Mouse (Mus musculus): ENCODE measurements around the gene Gm10644.
A peak's percentile ranks its signal among the peaks of the same experiment; 100 is the strongest.

The Gm10644 gene

GRCm38 (mm10) chr8:83980845-83981244 lies 25.8 kb upstream of the Gm10644 start:
- DNase-seq (ENCODE audit: low spot score in 2 of 2) = no peak

GRCm38 (mm10) chr8:83980250-83980649 lies 25.2 kb upstream of the Gm10644 start:
- DNase-seq (ENCODE audit: low spot score in 2 of 2) = no peak

GRCm38 (mm10) chr8:83978200-83978599 lies 23.2 kb upstream of the Gm10644 start:
- DNase-seq (ENCODE audit: low spot score in 2 of 2) = no peak

GRCm38 (mm10) chr8:83977646-83978045 lies 22.6 kb upstream of the Gm10644 start:
- no peak for DNase-seq (ENCODE audit: low spot score in 2 of 2)

GRCm38 (mm10) chr8:83976779-83977350 lies 21.9 kb upstream of the Gm10644 start:
- DNase-seq (ENCODE audit: low spot score in 2 of 2) = no peak

- peak in 1 of 2 experiments; percentile 26 for DNase-seq (ENCODE audit: low spot score in 2 of 2)
These were observed 21.2 kb upstream of the Gm10644 start for GRCm38 (mm10) chr8:83976101-83976630.

GRCm38 (mm10) chr8:83974521-83974920 lies 19.5 kb upstream of the Gm10644 start:
- DNase-seq (ENCODE audit: low spot score in 2 of 2) = no peak

GRCm38 (mm10) chr8:83973161-83974031 lies 18.4 kb upstream of the Gm10644 start:
- no peak for DNase-seq (ENCODE audit: low spot score in 2 of 2)

- DNase-seq (ENCODE audit: low spot score in 2 of 2) = peak; percentile 94 to 95
These were observed 17.4 kb upstream of the Gm10644 start, which contains the start of gene Prkaca for GRCm38 (mm10) chr8:83972150-83973120. Gene Prkaca (plus strand): TSS chr8:83972993.

- no peak for DNase-seq (ENCODE audit: low spot score in 2 of 2)
These were observed 16.7 kb upstream of the Gm10644 start for GRCm38 (mm10) chr8:83971661-83972060.

GRCm38 (mm10) chr8:83971121-83971520 lies 16.1 kb upstream of the Gm10644 start:
- no peak for DNase-seq (ENCODE audit: low spot score in 2 of 2)

- DNase-seq (ENCODE audit: low spot score in 2 of 2) = no peak
These were observed 12.7 kb upstream of the Gm10644 start for GRCm38 (mm10) chr8:83967701-83968100.

GRCm38 (mm10) chr8:83964015-83964765 lies 9.2 kb upstream of the Gm10644 start:
- no peak for DNase-seq (ENCODE audit: low spot score in 2 of 2)

- no peak for DNase-seq (ENCODE audit: low spot score in 2 of 2)
These were observed 1.8 kb upstream of the Gm10644 start for GRCm38 (mm10) chr8:83956789-83957188.

- no peak for DNase-seq (ENCODE audit: low spot score in 2 of 2)
These were observed 883 bp upstream of the Gm10644 start for GRCm38 (mm10) chr8:83955958-83956218.

- no peak for DNase-seq (ENCODE audit: low spot score in 2 of 2)
These were observed 278 bp downstream of the Gm10644 start for GRCm38 (mm10) chr8:83954749-83955105.

GRCm38 (mm10) chr8:83945540-83945939 lies 9.5 kb downstream of the Gm10644 start:
- no peak for DNase-seq (ENCODE audit: low spot score in 2 of 2)

- DNase-seq (ENCODE audit: low spot score in 2 of 2) = no peak
These were observed 12.6 kb downstream of the Gm10644 start for GRCm38 (mm10) chr8:83942446-83942845.

- no peak for DNase-seq (ENCODE audit: low spot score in 2 of 2)
These were observed 13.8 kb downstream of the Gm10644 start for GRCm38 (mm10) chr8:83941066-83941677.

GRCm38 (mm10) chr8:83938330-83938729 lies 16.7 kb downstream of the Gm10644 start:
- DNase-seq (ENCODE audit: low spot score in 2 of 2) = peak in 1 of 2 experiments; percentile 5

- DNase-seq (ENCODE audit: low spot score in 2 of 2) = no peak
These were observed 17.4 kb downstream of the Gm10644 start for GRCm38 (mm10) chr8:83937645-83938044.

Data from spleen, postnatal 14 days (tissue).